Mouse (Mus musculus): ENCODE data around the gene Il23a. TPM values are rescaled to one million over a fixed set of nuclear protein-coding genes. Genes with fewer than 3 reads are reported as not detected.
A peak's percentile ranks its signal among the peaks of the same experiment; 100 is the strongest.
"Not testable (repeated sequence)": the region's sequence is repeated elsewhere in the genome, so short reads cannot be mapped to it uniquely, and the experiment has no call there.

The Il23a gene
- total RNA-seq, 2 experiments from 2014 or later: 0.27 TPM; not detected in 1

- no peak for DNase-seq (ENCODE audit: low spot score in 2 of 2)
- Histone ChIP-seq H3K27ac (no peak overlapping the region), H3K4me3 (no peak overlapping the region)
- no peak for TF ChIP-seq CTCF (conservative IDR thresholded peaks at IDR 0.05)
These were observed 930 bp downstream of the Il23a start for GRCm38 (mm10) chr10:128297622-128298021.

- DNase-seq (ENCODE audit: low spot score in 2 of 2): no peak
- Histone ChIP-seq H3K27ac (no peak overlapping the region), H3K4me3 (no peak overlapping the region)
- no peak for TF ChIP-seq CTCF (conservative IDR thresholded peaks at IDR 0.05)
These were observed 1.3 kb downstream of the Il23a start for GRCm38 (mm10) chr10:128297221-128297620.

DNA sequence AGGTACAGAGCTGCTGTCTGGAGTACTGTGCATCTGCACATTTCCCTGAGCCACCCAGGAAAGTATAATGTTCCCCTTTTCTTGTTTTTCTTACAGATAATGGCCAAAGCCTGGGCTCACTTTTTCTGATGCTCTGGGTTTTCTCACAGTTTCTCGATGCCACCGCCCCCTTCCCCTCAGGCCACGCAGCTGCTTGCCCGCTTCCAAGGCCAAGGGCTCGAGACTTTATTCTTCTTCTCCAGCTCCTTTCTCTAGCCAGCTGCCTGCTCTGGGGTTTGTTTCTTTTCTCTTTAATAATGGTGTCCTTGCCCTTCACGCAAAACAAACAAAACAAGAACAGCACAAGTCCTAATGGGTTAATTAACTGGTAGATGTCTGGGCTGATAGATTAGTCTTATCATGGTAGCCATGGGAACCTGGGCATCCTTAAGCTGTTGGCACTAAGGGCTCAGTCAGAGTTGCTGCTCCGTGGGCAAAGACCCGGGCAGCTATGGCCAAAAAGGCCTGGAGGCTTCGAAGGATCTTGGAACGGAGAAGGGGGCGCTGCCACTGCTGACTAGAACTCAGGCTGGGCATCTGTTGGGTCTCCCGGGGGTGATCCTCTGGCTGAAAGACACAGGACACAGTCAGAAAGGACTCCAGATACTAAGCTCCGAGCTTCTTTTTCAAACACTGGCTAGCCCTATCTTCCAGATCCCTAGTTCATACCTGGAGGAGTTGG, 2.0 kb downstream of the Il23a start:
- no peak overlapping the region for H3K4me3 ChIP-seq
- TF ChIP-seq CTCF (conservative IDR thresholded peaks at IDR 0.05): no peak
- DNase-seq (ENCODE audit: low spot score in 2 of 2): no peak
- no peak overlapping the region for H3K27ac ChIP-seq

GRCm38 (mm10) chr10:128290594-128290993, 8.0 kb downstream of the Il23a start:
- peak overlapping the region; percentile 39; the same call in 1 of the 2 replicates for H3K27ac ChIP-seq
- not testable (repeated sequence) for H3K4me3 ChIP-seq; DNase-seq (ENCODE audit: low spot score in 2 of 2)

DNA sequence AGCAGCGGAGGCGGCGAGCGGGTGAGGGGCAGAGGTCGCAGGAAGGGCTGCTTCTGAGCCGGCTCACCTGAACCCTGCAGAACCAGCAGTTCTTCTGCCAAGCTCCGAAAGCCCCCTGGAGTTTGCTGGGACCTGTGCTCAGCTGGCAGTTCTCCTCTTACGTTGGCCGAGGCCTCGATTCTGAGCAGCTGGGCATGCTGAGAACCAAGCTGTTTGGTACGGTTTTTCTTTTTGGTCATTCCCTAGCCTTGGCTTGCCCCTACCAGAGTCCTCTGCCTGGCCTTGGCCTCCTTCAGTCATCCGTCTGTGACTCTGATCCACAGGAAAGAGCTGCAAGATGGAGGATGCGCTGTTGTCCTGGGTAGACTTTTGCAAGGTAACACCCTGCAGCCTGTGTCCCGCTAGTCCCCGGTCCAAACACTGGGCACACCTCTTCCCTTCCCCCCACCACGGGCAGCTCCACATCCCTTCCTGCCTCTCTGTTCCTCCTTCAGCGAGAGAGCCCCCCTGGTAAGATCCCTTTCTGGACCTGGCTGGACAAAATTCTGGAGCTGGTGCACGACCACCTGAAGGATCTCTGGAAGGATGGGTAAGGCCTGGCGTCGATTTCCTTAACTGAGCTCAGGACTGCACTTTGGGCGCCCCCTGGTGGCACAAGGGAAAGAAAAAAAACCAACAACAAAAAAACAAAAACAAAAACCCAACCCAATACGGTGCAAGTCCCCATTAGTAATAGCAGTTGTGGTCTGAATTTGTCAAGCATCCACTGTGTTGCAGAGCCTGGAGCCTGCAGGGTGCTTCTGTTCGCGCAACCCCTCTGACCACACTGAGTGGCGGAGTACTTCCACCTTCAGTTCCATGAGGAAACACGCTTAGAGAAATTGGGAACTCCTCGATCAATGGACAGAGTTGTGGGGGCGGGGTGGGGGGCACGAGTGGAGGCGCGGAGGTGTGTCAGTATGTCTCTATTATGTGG, 14.7 kb downstream of the Il23a start:
- DNase-seq (ENCODE audit: low spot score in 2 of 2): peak in 1 of 2 experiments; percentile 68
- Histone ChIP-seq H3K27ac (no peak overlapping the region), H3K4me3 (no peak overlapping the region)
- peak; percentile 86 for TF ChIP-seq CTCF (conservative IDR thresholded peaks at IDR 0.05)

DNA sequence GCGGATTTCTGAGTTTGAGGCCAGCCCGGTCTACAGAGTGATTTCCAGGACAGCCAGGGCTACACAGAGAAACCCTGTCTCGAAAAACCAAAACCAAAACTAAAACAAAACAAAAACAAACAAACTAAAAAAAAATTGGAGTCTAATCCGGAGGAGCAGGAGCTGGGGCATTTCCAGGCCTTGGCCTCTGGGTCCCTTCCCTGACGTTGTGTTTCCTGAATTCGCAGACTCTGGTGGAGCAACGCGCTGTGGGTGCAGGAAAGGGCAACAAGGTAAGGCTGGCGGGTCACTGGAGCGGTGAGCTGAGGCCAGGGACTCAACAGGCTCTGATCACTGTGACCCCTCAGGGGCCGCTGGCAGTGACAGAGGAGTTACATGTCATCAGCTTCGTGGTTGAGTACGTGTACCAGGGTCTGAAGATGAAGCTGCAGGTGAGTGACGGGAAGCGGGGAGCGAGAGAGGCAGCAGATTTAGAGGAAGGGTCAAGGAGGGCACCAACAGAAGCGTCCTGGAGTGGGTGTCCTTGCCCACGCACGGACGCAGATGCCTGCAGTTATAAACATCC, 15.6 kb downstream of the Il23a start:
- Histone ChIP-seq H3K27ac (no peak overlapping the region), H3K4me3 (no peak overlapping the region)
- TF ChIP-seq CTCF (conservative IDR thresholded peaks at IDR 0.05): no peak
- DNase-seq (ENCODE audit: low spot score in 2 of 2): no peak

GRCm38 (mm10) chr10:128281682-128282081, 16.9 kb downstream of the Il23a start:
- Histone ChIP-seq H3K27ac (no peak overlapping the region), H3K4me3 (no peak overlapping the region)
- DNase-seq (ENCODE audit: low spot score in 2 of 2): no peak
- no peak for TF ChIP-seq CTCF (conservative IDR thresholded peaks at IDR 0.05)

GRCm38 (mm10) chr10:128280943-128281342, 17.6 kb downstream of the Il23a start:
- H3K4me3 ChIP-seq: no peak overlapping the region
- no peak for DNase-seq (ENCODE audit: low spot score in 2 of 2)
- TF ChIP-seq CTCF (conservative IDR thresholded peaks at IDR 0.05): no peak
- no peak overlapping the region for H3K27ac ChIP-seq

DNA sequence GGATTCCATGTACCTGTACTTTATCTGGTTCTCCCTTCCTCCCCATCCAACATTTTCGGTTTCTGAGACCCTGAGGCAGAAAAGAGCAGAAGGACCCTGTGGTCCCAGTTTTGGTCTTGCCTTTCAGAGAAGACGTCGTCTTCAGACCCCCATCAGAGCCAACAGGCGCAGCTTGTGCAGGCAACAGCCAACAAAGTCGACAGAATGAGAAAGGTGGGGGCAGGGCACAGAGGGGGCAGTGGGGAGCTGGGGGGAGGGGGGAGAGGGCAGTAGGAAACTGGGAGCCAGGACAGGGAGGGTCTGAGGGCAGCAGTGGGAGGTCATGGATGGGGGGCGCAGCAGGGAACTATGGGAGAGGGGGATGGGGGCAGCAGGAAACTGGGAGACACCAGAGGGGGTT, 20.4 kb downstream of the Il23a start:
- Histone ChIP-seq H3K4me3 (no peak overlapping the region), H3K27ac (no peak overlapping the region)
- DNase-seq (ENCODE audit: low spot score in 2 of 2): no peak
- no peak for TF ChIP-seq CTCF (conservative IDR thresholded peaks at IDR 0.05)

GRCm38 (mm10) chr10:128275374-128275773, 23.2 kb downstream of the Il23a start:
- not testable (repeated sequence) for H3K4me3 ChIP-seq; DNase-seq (ENCODE audit: low spot score in 2 of 2); H3K27ac ChIP-seq

DNA sequence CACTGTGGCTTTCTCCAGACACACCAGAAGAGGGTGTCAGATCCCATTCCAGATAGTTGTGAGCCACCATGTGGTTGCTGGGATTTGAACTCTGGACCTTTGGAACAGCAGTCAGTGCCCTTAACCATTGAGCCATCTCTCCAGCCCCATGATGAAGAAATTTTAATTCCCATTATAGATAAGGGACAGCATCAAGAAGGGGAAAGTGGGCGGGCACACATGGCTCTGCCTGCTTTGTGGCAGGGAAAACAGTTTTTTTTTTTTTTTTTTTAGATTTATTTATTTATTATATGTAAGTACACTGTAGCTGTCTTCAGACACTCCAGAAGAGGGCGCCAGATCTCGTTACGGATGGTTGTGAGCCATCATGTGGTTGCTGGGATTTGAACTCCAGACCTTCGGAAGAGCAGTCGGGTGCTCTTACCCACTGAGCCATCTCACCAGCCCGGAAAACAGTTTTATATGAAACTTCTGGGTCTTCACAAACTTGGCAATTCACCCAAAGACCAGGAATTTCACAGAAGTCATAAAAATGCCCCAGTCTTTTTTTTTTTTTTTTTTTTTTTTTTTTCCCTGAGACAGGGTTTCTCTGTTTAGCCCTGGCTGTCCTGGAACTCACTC, 25.6 kb downstream of the Il23a start:
- H3K27ac ChIP-seq; H3K4me3 ChIP-seq; DNase-seq (ENCODE audit: low spot score in 2 of 2): not testable (repeated sequence)
- peak; percentile 38 for TF ChIP-seq CTCF (conservative IDR thresholded peaks at IDR 0.05)

GRCm38 (mm10) chr10:128271883-128272282, 26.7 kb downstream of the Il23a start:
- no peak overlapping the region for H3K27ac ChIP-seq
- TF ChIP-seq CTCF (conservative IDR thresholded peaks at IDR 0.05): peak; percentile 53
- H3K4me3 ChIP-seq: no peak overlapping the region
- DNase-seq (ENCODE audit: low spot score in 2 of 2): no peak

DNA sequence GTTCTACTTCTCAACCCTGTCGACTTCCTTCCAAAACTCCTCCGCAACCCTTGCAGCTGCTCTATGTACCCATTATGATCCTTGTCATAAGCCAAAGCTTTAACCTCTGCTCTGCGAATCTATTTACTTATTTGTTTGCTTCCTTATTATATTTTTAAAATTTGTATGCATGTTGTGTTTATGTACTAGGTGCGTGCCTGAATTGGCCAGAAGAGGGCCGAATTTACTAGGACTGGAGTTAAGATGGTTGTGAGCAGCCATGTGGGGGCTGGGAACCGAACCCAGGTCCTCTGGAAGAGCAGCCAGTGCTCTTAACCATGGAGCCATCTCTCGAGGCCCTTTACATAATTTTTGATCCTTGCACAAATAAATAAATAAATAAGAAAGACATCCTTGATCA, 27.7 kb downstream of the Il23a start:
- peak overlapping the region; percentile 92 for H3K27ac ChIP-seq
- peak; percentile 57 for TF ChIP-seq CTCF (conservative IDR thresholded peaks at IDR 0.05)
- DNase-seq (ENCODE audit: low spot score in 2 of 2): no peak
- H3K4me3 ChIP-seq: peak overlapping the region; percentile 99

All from layer of hippocampus, adult 2 months (tissue).